Mouse (Mus musculus): ENCODE measurements around the gene Abhd6. TPM values are rescaled to one million over a fixed set of nuclear protein-coding genes. Genes with fewer than 3 reads are reported as not detected.

The Abhd6 gene
- total RNA-seq (2012; rRNA removed) (not detected in 2 replicates), polyA plus RNA-seq (2012; ENCODE audit: insufficient read depth in 1 of 2, insufficient read length in 2 of 2, low read depth in 1 of 2, low replicate concordance in 2 of 2, missing spikeins in 1 of 2) (not detected)

DNA sequence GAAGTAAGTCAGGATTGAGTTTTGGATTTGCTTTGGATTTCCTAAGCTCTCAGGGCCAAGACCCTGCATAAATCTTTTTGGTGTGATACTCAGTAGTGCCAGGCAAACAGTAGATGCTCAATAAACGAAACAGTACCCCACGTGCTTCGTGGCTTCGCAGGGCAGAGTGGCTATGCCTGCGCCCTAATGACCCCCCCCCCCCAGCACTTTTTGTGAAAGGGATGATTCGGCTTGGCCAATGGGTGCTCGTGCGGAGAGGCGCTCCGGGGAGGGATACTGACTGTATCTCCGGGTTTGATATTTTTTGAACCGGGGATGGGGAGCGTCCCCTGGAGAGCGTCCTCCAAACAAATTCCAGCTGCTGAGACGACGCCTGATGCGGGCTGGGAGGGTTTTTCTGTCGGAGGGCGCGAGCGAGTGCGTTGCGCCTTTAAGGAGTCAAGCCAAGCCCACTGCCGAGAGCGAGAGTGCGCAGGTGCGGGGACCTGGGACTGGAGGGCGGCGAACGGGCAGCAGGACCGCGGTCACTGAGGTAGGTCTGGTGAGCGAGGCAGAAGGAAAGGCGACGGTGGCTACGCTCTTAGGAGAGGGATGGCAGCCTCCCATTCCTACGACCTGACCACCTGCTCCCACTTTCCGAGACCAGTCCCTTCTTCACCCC, at the start of gene Abhd6:
TSS of gene Abhd6 (plus strand) at position 471 of the 661 bp plus-strand sequence.
- Histone ChIP-seq H3K27me3 (ENCODE audit: control insufficient read depth in 1 of 2, insufficient read depth in 2 of 2, low read length in 2 of 2) (no peaks in the 10 kb centered on the region; a peak in 1 of 4 replicates), H3K4me3 (ENCODE audit: control insufficient read depth in 1 of 2, insufficient read depth in 1 of 2, low read depth in 2 of 2, low read length in 2 of 2) (no peak within 1 kb of the TSS)
- no peak for TF ChIP-seq ZC3H11A (IDR thresholded peaks at IDR 0.05; ENCODE audit: low read depth, low read length)
- TF ChIP-seq ZMIZ1 (IDR thresholded peaks at IDR 0.05; ENCODE audit: low read depth, low read length): no peak
- TF ChIP-seq EP300 (IDR thresholded peaks at IDR 0.05; ENCODE audit: low read depth in 1 of 2, low read length in 2 of 2): no peak
- no peak for TF ChIP-seq BHLHE40 (IDR thresholded peaks at IDR 0.05; ENCODE audit: borderline replicate concordance, low read depth, low read length)

DNA sequence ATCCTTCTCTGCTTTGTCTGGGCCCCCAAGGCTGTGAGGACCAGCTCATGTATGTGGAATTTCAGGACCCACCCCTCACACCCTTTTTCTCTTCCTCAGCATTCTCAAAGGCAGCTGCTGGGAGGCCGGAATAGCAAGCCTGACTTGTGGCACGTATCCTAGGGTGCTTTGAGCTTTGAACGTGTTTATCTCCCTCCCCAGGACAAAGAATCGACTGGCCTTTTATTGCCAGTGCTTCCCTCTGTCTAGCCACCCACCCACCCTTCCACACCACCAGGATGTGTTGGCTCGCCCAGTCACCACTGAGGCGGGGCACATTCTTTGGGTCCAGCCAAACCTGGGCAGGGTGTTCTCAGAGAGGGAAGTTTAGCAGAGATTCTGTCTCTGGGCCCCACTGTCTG, 48.6 kb upstream of the Abhd6 start:
- DNase-seq (ENCODE audit: low read depth, low spot score): no peak
- TF ChIP-seq MAFK (IDR thresholded peaks at IDR 0.05; ENCODE audit: borderline replicate concordance, low read depth, low read length) (no peak), ZKSCAN1 (IDR thresholded peaks at IDR 0.05; ENCODE audit: low read depth, low read length) (no peak), TBP (IDR thresholded peaks at IDR 0.05; ENCODE audit: low read depth, low read length) (no peak), MAZ (IDR thresholded peaks at IDR 0.05; ENCODE audit: low read depth, low read length) (no peak), NELFE (IDR thresholded peaks at IDR 0.05; ENCODE audit: low read depth, low read length) (no peak), KAT2A (conservative IDR thresholded peaks at IDR 0.05; ENCODE audit: low read depth, low read length) (no peak), ETS1 (IDR thresholded peaks at IDR 0.05; ENCODE audit: low read depth, low read length) (no peak), UBTF (IDR thresholded peaks at IDR 0.05; ENCODE audit: borderline replicate concordance, insufficient read depth, low read depth, low read length) (no peak), GABPA (IDR thresholded peaks at IDR 0.05; ENCODE audit: low read depth, low read length) (no peak), GATA1 (IDR thresholded peaks at IDR 0.05; ENCODE audit: low read depth, low read length) (no peak), MAX (IDR thresholded peaks at IDR 0.05; ENCODE audit: low read length) (no peak), POLR2A (IDR thresholded peaks at IDR 0.05; ENCODE audit: control insufficient read depth in 1 of 2, insufficient read depth in 1 of 2, low read depth in 1 of 2, low read length in 2 of 2, poor library complexity in 1 of 2) (no peak), E2F4 (IDR thresholded peaks at IDR 0.05; ENCODE audit: borderline replicate concordance, low read depth, low read length) (no peak), SIN3A (IDR thresholded peaks at IDR 0.05; ENCODE audit: low read length) (no peak), HCFC1 (IDR thresholded peaks at IDR 0.05; ENCODE audit: low read depth, low read length) (no peak), POLR2AphosphoS5 (IDR thresholded peaks at IDR 0.05; ENCODE audit: borderline replicate concordance, low read depth, low read length) (no peak)
- Histone ChIP-seq H3K27ac (ENCODE audit: control insufficient read depth, low read depth, low read length) (no peak overlapping the region), H3K9ac (ENCODE audit: control insufficient read depth, low read depth, low read length, poor library complexity, severe bottlenecking) (no peak overlapping the region), H3K27me3 (ENCODE audit: control insufficient read depth in 1 of 2, insufficient read depth in 2 of 2, low read length in 2 of 2) (peaks cover 0 to 2% of the 10 kb centered on the region in 2 experiments; a peak in 1 of 4 replicates), H3K4me3 (ENCODE audit: control insufficient read depth in 1 of 2, insufficient read depth in 1 of 2, low read depth in 2 of 2, low read length in 2 of 2) (no peak overlapping the region), H3K79me2 (ENCODE audit: control insufficient read depth, insufficient read depth, low read length, poor library complexity) (no peaks in the 10 kb centered on the region), H3K9me3 (replicated peaks; ENCODE audit: insufficient read depth, low read length) (no peaks in the 10 kb centered on the region), H3K4me1 (ENCODE audit: control insufficient read depth in 1 of 2, insufficient read depth in 2 of 2, low read length in 2 of 2) (no peaks in the 10 kb centered on the region), H3K36me3 (ENCODE audit: control insufficient read depth in 1 of 2, insufficient read depth in 2 of 2, low read length in 2 of 2) (no peaks in the 10 kb centered on the region)

More for the DNA sequence above, at the start of gene Abhd6:
- H3K9me3 ChIP-seq (replicated peaks; ENCODE audit: insufficient read depth, low read length): no peaks in the 10 kb centered on the region
- no peak within 1 kb of the TSS for H3K9ac ChIP-seq (ENCODE audit: control insufficient read depth, low read depth, low read length, poor library complexity, severe bottlenecking)
- no peak for DNase-seq (ENCODE audit: low read depth, low spot score)
- no peaks in the 10 kb centered on the region for H3K79me2 ChIP-seq (ENCODE audit: control insufficient read depth, insufficient read depth, low read length, poor library complexity)
- H3K36me3 ChIP-seq (ENCODE audit: control insufficient read depth in 1 of 2, insufficient read depth in 2 of 2, low read length in 2 of 2): no peaks in the 10 kb centered on the region
- no peaks in the 10 kb centered on the region for H3K4me1 ChIP-seq (ENCODE audit: control insufficient read depth in 1 of 2, insufficient read depth in 2 of 2, low read length in 2 of 2)
- no peak within 1 kb of the TSS for H3K27ac ChIP-seq (ENCODE audit: control insufficient read depth, low read depth, low read length)
